Mouse (Mus musculus): ENCODE results near the gene Nfatc2. TPM values are rescaled to one million over a fixed set of nuclear protein-coding genes. Genes with fewer than 3 reads are reported as not detected.
A peak's percentile ranks its signal among the peaks of the same experiment; 100 is the strongest.

Nfatc2 gene
- polyA plus RNA-seq, 1 experiment from 2014 or later, result 4.0 TPM

DNA sequence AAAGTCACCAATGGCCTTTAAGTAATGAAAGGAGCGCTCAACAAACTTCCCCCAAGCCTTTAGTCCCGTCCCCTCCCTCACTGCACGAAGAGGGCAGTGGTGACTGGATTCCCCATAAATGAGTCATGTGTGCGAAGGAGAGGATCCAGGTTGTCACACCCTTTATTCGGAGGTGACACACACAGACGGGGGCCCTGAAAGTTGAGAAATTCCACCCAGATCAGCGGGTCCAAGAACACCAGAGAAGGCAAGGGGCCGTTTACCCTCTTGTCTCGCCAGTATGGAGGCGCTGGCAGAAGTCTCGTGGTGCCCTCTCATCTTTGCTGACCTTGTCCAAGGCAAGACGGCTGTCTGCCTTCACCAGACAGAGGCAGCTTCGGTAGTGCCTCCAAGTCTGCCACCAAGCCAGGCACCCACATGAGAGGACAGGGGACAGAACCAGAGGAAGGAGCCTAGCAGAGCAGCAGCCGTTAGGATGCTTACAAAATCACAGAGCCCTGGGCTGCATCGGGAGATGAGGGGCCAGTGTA is 21.8 kb downstream of the Nfatc2 start:
- DNase-seq (ENCODE audit: low spot score), result no peak

DNA sequence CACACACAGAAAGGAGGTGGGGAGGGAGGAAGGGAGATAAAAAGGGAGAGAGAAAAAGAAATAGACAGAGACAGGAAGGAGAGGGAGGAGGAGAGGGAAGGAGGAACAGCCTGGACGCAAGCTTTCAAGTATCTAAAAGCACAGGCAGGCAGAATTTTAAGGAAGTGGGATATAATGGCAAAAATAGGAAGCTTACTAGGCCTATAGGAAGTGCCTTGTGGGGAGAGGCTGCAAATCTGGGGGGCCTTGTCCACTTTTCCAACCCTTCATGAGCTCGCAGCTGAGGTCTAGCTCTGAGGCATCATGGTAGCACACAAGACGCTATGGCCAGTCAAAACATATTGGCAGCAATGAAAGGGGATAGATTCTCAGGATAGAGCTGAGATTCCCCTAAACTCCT is 22.3 kb downstream of the Nfatc2 start:
- DNase-seq (ENCODE audit: low spot score), result no peak

DNA sequence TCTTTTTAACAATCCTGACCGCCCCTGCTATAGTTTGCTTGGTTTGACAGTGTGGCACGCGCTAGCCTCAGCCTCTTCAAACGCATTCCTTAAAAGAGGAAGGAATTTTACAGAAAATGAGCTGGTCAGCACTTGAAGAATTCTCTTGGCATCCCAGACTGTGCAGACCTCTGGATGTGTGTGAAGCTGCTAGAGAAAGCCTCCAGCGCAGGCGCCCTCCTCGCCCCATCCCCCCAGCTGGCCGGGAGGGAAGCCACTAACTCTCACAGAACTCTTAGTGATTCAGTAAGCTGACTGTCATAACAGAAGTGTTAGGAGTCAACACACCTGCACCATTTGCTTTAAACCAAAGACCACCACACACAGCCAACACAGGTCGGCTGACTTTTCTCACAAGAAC is 23.3 kb downstream of the Nfatc2 start:
- DNase-seq (ENCODE audit: low spot score), result peak; percentile 45

DNA sequence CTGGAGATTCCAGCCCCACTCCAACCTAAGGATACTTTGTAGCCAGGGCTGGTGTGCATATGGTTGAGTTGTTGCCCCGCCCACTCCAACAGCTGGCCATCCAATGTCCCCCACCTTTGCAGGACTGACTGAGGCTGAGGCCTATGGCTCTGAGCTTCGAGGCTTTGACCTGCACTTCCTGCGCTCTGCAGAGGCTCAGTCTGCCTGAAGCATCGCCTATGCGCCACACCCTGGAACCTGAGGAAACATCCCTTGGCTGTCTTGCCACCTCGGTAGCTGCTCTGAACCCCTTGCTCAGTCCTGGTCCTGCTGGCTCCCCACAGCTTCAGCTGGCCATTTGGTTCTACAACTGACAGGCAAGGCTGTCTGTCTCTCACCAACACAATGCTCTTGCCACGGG is 24.1 kb downstream of the Nfatc2 start:
- DNase-seq (ENCODE audit: low spot score), result peak; percentile 33

DNA sequence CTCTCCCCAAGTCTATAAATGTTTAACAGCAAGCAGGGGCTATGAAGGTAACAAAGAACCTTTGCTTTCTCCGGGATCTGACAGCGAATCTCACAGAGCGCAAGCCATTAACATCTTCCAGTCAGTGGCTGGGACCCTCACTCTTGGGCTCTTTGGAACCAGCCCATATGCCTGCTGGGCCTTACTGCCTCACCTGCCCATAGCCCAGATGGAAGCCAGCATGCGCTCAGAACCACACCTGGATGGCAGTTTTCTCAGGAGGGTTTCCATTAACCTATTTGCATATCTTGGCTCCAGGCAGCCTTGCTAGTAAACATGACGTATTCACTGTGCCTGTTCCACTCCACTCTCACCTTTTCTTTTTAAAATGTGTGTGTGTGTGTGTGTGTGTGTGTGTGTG is 25.6 kb downstream of the Nfatc2 start:
- DNase-seq (ENCODE audit: low spot score), result no peak

DNA sequence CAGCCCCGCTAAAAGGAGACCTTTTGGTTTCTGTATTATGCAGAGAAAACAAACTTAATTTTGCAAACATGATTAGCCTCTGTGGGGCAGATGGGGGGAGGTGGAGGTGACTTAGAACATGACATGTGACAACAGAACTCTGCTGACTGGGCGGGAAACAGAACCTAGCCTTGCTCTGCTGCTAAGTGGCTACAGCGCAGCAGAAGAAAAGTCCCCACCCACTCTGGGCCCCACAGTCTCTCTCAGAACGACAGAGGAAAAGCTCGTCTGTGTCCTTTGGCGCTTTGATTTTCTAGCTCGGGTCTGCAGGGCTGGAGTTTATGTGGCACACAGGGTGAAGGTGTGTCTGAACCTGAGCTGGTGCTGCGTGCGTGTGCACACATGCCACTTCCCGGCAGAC is 26.5 kb downstream of the Nfatc2 start:
- DNase-seq (ENCODE audit: low spot score), result peak; percentile 49

DNA sequence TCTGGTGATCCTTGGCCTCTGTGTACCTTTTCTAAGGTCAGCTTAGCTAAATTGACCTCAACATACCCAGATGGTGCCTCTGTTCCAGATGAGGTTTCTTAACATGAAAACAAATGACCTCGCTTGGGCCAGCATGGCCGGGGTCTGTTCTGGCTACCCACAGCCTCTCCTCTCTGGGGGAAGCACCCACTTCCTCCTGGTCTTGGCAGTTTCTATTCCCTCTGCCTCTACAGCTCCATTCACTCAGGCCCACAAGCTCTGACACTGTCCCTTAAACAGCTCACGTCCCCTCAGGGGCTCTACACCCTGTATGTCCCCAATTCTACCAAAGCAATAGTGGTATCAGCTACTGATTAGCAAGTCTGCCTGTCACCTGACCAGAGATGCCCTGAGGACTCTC is 27.6 kb downstream of the Nfatc2 start:
- no peak for DNase-seq (ENCODE audit: low spot score)

DNA sequence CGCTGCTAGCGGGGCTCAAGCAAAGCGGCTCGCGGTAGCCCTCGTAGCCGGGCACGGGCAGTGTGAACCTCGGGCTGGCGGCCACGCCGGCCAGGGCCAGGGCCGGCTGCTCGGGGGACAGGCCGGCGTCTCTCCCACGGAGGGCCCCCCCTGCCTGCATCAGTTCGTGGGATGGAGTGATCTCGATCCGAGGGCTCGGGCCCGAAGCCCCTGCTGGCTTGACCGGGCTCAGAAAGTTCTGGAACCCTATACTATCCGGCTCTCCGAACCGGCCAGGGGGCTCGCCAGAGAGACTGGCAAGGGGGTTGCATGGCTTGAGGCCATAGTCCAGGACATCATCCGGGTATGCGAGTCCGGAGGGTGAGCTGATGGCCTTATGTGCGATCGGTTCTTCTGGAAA is 30.2 kb downstream of the Nfatc2 start:
- DNase-seq (ENCODE audit: low spot score), result no peak

DNA sequence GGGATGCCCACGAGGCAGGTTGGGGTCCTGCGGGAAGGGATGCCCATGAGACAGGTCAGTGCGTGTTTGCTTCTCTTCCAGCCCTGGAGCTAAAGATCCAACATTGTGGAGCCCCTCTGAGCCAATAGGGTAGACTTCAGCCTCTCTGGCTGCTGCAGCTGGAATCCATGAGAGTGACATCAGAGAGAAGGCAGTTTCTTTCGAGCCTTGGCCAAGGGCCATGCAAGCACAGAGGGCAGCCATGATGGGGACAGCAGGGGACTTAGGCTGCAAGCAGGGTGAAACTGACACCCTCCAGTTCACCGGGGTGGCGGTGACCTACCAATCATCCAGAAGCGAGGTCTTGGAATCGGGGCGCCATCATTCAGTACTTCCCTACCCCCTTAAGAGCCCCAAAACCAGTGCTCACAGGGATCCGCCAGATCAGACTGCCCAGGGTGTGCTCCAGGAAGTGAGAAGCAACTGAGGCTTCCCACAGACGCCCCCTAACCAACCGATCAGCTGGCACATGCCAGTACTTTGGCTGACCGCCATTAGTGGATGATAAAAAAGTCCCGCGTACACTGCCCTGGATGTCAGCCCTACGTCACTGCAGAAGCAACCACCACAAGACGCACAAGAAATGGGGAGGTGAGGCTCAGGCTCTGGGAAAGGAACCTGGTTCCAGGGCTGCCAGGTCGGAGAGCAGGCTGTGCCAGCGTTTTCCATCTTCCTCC is 35.8 kb downstream of the Nfatc2 start:
- DNase-seq (ENCODE audit: low spot score), result no peak

DNA sequence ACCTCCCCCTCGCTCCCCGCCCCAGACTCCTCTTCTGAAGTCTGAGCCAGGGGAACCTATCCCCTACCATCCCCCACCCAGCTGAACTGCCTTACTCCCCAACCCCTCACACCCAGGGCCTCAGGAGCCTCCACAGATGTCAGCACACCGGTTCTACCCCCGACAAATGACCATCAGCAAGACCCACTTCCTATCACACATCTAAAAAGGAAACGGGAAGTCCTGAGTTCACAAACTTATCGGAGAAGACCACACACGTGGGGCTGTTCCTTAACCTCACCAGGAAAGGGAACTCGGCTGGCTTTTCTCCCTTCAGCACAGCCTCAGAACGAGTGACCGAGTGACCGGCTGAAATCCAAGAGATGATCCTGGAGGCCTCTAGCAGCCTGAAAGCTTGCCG is 38.3 kb downstream of the Nfatc2 start:
- peak; percentile 21 for DNase-seq (ENCODE audit: low spot score)

DNA sequence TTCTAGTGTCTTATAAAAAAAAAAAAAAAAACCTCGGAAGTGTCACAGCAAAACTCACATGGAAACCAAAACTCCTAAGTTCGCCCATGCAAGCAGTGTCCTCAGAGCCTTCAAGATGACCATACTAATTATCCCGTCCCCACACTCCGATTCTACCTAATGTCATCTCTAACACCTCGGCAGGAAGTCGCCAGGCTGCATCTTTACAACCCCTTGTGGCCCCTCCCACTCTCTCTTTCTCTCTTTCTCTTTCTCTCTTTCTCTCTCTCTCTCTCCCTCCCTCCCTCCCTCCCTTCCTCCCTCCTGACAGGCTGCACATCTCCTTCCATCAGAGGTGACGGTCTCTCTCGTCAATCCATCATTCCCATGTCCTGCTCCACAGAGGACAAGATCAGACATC is 44.4 kb downstream of the Nfatc2 start:
- DNase-seq (ENCODE audit: low spot score), result no peak

DNA sequence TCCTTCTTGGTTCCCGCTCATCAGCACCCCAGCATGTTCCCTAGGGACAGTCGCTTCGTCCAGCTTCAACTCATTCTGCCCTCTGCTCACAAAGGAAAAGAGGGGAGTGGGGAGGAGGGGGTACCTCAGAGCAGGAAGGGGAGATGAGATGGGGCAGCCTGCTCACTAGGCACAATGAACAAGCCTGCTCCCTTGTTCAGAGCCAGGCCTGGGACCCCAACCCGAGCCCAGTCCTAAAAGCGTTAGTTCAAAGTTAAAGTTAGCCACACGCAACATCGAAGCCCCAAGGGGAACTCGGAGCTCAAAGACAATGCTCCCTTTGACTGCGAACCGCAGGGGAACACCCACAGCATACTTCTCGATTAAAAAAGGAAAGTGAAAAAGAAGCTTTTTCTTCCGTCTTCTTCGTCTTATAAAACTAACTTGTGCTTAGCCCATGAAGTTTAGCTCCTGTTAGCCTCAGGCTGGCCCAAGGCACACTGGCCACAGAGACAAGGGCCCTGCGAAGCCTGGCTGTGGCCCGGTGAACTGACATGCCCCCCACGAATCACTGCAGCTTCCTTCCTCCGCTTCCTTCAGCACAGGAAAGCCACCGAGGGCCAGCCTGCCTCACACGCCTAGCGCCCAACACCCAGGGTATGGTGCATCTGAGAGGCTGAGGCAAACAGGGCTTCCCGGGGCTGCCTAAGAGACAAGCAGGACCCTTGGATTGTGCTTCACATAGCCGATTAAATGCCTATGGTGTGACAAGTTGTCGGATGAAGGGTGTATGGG is 45.4 kb downstream of the Nfatc2 start:
- DNase-seq (ENCODE audit: low spot score), result peak; percentile 24

DNA sequence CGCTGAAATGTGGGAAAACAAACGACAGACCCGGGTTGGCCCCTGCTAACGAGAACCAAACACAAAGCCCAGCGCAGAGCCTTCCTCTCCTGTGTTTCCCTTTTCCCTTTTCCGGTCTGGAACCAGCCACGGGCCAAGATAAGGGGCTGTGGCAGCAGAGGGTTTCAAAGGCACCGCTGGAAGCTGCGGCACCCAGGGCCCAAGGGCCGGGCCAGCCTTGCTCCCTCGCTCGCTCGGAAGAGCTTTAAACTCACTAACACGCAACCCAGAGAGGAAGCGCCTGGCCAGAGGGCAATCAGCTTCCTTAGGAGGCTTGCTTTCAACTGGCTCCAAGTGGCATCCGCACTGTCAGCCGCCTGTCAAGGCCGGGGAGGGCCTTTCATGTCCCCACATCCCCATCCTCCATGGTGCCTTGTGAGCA is 47.9 kb downstream of the Nfatc2 start:
- DNase-seq (ENCODE audit: low spot score), result peak; percentile 51

DNA sequence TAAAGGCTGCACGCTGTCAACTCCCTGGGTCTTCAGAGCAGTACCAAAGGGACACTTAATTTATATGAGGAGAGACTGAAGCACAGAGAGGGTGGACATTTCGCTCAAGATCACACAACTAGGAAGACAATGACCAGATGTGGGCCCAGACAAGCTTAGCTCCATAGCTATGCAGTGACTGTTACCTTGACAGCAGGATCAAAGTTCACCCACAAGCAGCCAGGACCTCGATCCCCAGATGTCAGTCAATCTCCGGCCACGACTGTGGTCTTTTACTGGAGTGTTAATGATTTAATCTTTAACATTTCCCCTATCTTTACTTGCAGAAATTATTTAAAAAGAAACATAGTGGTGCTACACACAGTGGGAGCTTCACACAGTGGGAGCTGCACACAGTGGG is 49.1 kb downstream of the Nfatc2 start:
- DNase-seq (ENCODE audit: low spot score), result no peak

DNA sequence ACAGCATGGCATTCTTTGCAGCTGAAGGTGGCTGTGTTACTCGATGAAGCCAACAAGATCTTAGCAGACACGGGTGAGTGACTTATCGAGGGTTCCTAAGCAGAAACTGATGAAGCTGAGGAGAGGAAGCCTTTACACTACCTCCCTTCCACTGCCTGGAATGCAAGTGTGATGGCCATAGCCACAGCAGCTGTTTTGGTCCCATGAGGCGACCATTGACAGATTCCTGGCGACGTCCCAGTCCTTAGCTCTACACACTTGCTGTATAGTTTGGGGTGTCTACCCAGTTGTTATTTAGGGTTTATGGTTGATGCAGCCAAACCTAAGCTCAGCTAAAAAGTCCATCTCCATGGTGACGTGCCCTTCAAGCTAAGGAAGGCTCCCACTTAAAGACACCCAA is 50.2 kb downstream of the Nfatc2 start:
- DNase-seq (ENCODE audit: low spot score), result no peak

DNA sequence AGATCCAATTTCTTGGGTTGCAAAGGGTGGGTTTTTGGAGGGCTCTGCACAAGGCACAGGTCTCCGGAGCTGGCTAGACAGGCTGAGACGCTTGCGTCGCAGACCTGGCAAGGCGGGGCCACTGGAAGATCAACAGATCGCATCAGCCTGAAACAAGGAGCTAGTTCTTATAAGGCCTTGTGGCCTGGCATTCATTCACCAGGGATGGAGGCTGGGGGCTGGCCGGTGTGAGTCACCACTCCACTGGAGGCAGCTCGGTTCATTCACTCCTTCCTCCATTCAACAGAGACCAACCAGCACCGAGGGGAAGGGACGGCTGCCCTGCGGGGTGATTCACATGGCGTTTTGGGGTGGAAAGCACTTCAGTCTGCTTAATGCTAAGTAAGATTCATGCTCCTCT is 52.1 kb downstream of the Nfatc2 start:
- no peak for DNase-seq (ENCODE audit: low spot score)

DNA sequence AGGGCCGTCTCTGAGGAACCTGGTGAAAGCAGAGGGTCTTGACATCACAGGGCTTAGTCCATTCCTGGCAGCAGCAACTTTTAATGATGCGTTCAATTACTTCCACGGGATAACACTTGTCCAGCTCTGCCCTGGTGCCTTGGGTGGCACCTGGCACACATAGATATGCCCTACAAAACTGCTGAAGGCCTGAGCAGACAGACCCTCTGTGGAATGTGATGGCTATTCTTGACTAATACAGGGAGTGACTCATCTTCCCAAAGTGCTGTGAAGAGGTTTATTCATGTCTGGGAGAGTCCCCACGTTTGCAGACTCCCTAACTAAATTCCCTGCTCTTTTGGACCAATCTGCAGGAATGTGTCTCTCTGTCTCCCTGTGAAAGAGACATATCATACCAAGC is 53.4 kb downstream of the Nfatc2 start:
- no peak for DNase-seq (ENCODE audit: low spot score)

DNA sequence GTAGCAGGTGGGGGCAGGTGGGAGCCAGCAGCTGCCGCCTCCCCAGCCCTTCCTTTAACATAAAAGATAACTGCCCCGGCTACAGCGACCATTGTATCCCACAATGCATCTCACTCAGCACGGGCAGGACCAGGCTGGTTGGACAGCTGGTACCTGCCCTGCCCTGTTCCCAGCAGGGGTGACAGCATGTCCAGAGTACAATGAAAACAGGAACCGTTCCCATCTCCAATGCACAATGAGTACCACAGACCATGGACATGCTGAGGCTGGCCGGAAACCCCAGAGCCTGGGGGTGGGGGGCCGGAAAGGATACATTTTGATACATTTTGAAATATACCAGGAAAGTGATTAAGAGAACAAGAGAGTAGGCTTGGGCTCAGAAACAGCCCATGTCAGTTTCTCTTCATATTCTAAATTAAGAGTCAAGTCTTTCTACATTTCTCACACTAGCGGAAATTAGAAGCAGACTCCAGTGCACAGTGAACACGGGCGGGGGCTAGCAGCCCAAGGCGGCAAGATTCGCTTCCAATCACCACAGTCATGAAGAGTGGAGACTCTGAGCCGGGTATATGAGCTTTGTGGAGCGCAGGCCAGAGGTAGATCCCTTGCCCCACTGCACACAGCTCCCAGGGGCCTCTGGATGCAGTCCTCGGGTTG is 55.4 kb downstream of the Nfatc2 start:
- no peak for DNase-seq (ENCODE audit: low spot score)

DNA sequence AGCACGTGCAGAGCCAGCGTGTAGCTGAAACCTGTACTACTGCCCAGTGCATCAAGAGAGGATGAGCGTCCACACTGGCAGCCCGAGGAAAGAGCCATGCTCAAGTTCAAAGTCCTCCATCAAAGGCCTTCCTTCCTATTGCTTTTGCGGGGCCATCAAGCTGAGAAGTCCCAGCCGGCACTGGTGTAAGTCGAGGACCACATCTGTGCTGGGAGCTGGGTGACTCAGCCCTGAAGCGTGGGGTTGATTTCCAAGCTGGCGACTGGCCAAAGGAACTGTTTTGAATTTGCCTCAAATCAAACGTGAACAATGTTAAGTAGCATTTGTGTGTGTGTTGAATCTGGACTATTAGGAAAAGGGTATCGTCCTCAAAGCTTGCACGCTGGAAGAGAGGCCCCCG is 57.4 kb downstream of the Nfatc2 start:
- no peak for DNase-seq (ENCODE audit: low spot score)

DNA sequence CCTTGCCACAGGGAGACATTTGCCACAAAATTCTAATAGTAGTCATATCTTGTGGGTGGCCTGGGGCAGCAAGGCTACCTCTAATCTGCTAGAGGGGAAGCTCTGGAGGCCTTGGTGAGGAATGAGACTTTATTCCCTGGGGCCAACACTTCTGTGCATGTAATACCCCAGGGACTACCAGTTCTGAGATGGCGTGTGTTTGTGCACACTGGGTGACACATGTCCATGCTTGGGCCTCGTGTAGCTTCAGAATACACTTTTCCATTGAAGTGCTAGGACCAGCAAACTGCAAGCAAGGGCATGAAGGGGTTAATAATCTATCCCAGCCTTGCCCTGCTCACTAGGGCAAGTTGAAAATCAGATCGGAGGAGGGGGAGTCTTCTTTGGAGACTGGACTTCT is 58.4 kb downstream of the Nfatc2 start:
- no peak for DNase-seq (ENCODE audit: low spot score)

DNA sequence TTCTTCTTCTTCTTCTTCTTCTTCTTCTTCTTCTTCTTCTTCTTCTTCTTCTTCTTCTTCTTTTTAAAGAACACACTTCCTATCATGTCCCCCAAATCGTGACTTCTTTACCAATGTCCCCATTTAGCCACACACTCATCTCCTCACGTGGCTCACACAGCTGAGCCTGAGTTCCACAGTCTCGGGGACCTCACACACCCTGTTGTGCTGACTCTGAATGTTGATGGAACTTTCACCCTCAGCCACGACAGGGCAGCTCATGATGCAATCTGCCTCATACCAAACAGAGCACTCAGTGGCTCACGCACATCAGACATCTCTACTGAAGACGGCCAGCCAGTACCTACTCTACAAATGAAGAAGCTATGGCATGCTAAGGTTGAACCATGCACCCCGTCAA is 60.2 kb downstream of the Nfatc2 start:
- DNase-seq (ENCODE audit: low spot score), result no peak

DNA sequence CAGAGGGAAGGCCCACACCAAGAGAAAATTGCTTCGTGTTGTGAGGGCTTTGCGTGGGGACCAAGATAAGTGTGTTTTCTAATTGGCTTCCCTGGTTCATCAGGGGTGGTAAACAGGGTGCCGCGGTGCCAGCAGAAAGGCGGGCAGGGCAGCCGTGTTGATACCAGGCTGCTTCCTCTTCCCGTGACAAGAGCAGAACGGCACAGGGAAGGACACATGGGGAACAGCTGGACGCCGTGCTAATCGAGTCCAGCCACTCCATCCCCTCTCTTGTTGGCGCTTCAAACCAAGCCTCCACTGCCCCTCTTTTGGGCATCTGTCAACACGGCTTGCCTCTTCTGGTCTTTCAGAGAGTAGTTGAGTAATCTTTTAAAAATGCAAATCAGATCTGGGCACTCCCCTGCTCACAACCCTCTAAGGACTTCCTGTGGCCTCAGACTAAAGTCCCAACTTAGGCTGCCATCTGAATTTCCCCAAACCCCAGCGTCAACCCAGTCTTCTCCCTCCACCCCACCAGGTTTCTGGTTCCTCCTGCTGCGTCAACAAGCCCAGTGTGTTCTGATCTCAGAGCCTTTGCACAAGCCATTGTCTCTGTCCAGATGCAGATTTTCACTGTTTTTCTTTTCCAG is 61.7 kb downstream of the Nfatc2 start:
- no peak for DNase-seq (ENCODE audit: low spot score)
